Mouse (Mus musculus) gastrocnemius, adult 8-10 months (tissue): ENCODE measurements around the gene Xpo5. TPM values are rescaled to one million over a fixed set of nuclear protein-coding genes. Genes with fewer than 3 reads are reported as not detected.

Source experiments
- DNase-seq, 2 experiments: peaks; one replicate each; pipeline ENCODE4 v3.0.0; 2022; ENCODE audit warnings: low spot score in 2 of 2
- total RNA-seq, 4 experiments: library from RNA; stranded (reverse); gene quantifications; 2 replicates each; pipeline ENCODE4 v1.2.4; 2022

The Xpo5 gene
- 10 to 100 TPM in 2 of 4 experiments, 1 to 10 TPM in 2; 8.0 to 10.3 (median 9.6) TPM for total RNA-seq

DNA sequence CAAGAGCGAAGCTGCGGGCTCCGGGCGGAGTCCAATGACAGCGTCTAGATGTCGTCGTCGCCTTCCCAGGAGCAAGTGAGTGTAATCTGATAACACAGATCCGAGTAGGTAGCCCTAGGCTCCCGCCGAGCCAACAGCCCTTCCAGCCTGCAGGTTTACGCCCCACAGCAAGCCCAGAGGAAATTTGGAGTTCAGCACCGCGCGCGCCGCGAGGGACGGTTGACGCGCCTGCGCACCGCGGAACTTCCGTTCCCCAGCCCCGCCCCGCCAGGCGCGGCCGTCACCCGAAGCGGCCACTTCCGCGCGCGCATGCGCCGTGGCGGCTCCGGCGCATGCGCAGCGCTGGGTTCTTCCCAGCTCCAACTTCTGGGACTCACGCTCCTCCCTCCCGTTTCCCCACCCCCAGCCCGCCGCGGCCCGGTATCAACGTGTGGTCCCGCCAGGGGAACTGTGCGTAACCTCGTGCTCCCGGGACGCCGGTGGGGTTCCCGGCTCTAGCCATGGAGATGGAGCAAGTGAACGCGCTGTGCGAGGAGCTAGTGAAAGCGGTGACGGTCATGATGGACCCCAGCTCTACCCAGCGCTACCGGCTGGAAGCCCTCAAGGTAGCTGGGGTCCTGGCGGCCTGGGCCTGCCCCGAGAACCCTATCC, at the start of gene Xpo5, which contains the start of gene Polh:
Gene Xpo5 (plus strand): TSS at position 362 of the 651 bp plus-strand sequence.
Gene Polh (minus strand): TSS at position 225 of the 651 bp plus-strand sequence.
- peak; percentile 86 to 93 for DNase-seq

DNA sequence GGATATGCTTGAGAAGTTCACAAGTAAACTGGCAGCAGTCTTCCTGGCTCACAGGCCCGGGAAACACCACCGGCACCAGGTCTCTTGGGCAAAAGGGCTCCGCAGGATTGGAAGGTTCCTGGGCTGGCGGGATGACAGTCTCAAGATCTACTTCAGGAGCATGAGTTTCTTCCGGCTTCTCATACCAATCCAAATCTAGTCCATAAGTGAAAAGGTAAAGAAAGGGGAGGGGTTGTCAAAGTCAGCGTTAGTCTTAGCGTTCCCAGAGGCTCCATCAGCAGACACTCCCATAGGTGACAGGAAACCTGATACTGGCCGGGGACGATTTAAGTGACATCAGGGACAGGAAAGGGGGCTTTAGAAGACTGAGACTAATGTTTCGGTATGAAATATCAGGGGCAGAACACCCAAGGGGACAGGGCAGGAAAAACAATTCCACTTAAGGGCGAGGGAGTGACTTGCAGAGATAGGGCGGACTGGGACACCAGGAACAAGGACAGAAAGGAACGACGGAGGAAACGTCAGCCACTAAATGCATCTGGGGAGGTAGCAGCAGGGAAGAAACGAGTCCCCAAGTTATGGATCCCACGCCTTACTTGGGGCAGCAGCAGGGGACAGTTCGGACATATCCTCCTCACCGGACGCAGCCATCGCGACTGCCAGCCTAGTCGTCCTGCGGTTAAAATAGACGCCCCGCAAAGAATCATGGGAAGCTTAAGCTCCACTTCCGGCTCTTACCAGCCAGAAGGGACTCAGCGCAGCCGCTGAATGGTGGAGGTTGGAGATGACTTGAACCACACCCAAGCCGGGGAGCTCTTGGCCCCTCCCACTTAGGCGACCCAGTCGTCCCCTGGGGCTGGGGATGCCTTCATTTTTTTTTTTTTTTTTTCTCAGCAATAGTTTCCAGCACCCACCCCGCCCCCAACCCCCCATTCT, 49.5 kb upstream of the Xpo5 start, which contains the start of gene Mad2l1bp:
Gene Mad2l1bp (minus strand): TSS at position 707 of the 936 bp plus-strand sequence.
- peak; percentile 87 to 90 for DNase-seq

DNA sequence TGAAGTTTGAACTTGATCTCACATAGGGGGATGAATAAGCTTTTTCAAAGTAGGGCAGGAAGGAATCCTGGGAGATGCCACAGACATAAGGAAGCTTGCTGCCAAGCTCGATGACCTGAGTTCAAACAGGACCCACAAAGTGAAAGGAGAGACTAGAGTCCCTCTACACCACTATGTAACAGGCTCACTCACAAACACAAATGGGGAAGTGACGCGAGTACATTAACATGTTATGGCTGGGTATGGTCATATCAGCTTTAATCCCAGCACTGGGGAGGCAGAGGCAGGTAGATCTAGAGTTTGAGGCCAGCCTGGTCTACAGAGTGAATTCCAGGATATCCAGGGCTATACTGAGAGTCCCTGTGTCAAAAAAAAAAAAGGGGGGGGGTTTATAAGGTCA, 48.2 kb upstream of the Xpo5 start:
- no peak for DNase-seq

DNA sequence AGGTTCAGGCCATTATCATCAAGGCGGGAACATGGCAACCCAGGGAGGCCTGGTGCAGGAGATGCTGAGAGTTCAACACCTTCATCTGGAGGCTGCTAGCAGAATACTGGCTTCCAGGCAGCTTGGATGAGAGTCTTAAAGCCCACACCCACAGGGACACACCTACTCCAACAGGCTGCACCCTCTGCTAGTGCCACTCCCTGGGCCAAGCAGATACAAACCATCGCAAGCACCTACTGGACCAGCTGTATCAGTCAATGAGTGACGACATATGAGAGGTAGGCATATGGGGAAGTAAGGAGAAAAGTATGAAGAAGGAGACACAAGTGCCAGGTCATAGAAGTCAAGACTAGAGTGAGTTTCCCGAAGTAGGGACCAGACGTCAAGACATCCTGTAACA, 45.9 kb upstream of the Xpo5 start:
- DNase-seq = no peak

DNA sequence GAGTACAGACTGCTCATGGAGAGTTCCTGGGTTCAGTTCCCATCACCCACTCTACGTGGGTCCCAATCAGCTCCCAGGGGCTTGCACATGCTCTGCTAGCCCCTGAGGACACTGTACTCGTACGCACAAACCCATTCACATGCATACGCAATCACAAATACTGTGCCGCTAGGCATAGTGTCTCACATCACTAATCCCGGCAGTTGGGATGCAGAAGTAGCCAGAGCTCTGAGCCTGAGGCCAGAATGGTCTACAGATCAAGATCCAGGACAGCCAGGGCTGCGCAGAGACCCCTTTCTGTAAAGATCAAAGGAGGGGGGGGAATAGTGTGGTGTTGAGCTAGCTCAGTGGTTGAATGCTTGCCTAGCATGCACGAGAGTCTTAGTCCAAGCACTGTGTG, 45.5 kb upstream of the Xpo5 start:
- no peak for DNase-seq

DNA sequence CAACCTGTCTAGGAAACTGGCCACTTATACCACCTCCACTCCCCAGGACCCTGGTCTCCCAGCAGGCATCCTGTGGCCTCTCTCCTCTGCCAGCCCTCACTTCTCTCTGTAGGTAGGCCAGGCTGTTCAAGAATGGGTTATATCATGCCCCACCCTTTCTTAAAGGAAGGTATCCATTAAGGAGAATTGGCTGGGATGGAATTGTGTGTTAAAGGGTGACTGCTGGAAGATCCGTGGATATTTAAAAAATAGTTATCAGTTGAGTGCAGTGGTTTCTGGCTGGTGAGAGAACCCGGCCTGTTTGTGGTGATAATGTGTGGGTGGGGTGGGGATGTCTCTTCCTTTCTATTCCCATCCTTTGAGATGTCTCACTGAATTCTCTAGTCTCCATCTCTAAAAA, 43.3 kb upstream of the Xpo5 start:
- DNase-seq = no peak

DNA sequence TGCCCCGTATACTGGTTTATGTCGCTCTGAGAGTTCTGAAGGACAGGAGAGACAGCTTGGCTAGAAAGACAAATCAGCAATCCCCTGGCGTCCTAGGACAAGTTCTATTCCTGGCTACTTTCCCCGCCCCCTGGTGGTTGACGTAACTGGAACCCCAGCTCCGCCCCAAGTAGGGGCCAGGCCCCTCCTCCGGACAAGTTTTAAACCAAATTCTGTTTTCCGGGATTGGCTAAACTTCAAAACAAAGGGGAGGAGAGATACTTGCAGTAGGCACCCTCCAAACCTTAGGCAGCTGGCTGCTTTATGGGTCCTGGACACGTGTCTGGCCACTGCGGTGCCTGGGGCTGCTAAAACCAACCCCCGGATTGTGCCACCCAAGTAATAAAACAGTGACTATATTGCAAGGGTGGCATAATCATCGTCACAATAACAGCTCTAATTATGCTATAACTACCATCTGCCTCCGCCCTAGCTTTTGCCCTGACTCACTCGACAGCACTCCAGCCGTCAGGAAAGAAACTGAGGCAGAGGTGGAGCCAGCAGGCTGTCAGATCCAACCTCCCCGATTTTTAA, 42.4 kb upstream of the Xpo5 start:
- DNase-seq = peak; percentile 90 to 92

DNA sequence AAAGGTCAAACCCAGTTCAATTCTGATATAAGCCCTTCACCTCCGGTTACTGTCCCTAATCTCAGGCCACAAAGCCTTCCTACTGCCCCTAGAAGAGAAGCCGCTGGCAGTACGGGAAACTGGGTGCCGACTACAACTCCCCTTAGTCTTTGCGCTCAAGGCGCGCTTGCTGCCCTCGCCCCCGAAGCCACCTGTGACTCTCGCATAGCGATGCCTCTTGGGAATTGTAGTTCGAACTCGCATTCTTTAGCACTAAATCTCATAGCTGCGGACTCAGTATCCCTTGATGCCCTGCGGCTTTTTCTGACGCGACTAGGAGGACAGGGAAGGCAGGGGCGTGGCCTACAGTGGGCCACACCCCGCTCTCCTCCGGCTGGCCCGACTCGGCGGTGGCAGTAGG, 41.9 kb upstream of the Xpo5 start, which contains the start of gene Gtpbp2:
Gene Gtpbp2 (plus strand): TSS at position 347 of the 400 bp plus-strand sequence.
- DNase-seq = peak; percentile 92 to 95

DNA sequence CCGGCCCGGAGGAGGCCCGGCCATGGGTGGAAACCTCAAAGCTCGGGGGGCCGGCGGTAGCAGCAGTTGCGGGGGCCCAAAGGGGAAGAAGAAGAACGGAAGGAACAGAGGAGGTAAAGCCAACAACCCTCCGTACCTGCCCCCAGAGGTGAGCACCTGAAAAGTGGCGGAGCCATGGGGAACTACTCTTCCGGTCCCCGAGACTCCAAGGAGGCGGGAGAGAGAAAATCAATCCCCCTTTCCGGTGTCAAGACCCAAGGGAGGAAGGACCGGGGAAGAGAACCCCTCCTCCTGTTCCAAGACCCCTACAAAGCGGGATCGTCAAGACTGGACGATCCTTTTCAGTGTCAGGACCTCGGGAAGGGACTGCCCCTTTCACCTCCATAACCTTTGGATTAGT, 41.4 kb upstream of the Xpo5 start:
- DNase-seq = no peak

DNA sequence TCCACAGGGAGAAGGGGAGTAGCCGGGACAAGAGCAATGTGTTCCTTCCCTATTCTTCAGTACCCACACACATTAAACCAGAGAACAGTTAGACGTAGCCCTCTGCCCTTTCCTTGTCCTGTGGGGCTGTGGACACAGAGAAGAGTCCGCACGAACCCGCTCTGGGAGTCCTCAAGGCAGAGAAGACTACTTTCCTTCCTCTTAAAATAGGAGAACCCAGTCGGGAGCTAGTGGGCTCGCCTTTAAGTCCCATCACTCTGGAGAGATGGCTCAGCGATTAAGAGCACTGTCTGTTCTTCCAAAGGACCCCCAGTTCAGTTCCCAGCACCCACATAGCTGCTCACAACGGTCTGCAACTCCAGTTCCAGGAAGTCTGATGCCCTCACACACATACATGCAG, 40.9 kb upstream of the Xpo5 start:
- DNase-seq = no peak

DNA sequence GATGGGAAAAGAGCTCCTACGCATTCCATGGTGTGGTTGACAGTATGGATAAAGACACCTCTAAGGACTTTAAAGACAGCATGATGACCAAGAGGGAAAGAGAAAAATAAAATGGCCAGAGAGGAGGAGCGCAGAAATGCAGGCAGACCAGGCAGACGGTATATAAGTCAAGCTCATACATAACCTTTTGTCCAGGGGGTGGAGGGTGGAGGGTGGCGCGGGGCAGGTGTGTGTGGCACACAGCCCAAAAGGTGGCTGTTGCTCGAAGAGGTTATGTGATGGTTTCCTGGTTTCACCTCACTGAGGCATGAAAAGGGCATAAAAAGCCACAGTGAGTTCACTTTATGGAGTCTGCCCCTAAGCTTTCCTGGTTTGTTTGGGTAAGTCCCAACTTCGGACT, 40.0 kb upstream of the Xpo5 start:
- no peak for DNase-seq

DNA sequence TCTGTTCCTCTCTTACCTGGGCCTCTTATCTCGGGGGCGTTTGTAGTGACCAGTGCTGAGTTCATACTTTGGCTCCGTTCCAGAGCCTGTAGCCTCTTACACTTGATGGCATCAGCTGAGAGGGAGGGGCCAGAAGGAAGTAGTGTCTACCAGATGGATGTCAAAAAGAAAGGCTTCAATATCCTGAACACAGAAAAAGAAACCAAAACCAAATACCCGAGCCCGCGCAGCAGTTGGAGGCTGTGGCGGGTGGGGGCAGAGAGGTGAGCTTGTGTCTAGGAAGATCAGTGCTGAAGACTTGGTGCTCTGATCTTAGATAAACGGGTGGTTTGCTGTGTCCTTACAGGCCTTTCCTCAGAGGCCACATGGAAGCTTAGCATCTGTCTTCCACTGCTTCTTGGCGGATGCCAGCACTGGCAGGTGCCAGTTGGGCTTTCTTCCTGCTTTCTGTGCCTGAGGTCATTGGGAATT, 39.6 kb upstream of the Xpo5 start:
- DNase-seq = no peak

DNA sequence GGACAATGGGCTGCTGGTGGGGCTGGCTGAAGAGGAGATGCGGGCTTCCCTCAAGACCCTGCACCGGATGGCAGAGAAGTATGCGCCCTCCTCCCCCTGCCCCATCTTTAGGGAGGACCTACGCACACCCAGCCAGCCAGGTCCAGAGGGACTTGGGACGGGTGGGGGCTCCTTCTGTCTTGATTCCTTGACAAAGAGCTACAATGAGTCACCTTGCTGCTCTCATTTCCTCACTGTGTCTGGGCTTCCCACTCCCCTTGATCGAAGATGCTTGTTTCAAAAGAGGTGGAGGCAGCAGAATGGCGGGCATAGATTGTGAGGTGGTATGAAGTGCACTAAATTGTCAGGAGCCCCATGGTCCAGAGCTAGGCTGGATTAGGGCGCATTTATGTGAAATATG, 38.3 kb upstream of the Xpo5 start:
- DNase-seq = no peak

DNA sequence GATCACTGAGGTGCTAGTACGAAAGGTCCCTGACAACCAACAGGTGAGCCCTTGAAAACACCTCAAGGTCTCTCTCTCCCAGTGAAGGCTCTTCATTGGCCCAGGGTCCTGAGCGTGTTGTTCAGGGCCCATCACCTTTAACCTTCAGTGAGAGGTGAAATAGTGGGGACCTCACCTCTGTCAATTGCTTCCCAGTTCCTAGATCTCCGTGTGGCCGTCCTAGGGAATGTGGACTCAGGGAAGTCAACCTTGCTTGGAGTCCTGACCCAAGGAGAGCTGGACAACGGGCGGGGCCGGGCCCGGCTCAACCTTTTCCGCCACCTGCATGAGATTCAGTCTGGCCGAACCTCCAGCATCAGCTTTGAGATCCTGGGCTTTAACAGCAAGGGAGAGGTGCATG, 37.8 kb upstream of the Xpo5 start:
- DNase-seq = no peak

DNA sequence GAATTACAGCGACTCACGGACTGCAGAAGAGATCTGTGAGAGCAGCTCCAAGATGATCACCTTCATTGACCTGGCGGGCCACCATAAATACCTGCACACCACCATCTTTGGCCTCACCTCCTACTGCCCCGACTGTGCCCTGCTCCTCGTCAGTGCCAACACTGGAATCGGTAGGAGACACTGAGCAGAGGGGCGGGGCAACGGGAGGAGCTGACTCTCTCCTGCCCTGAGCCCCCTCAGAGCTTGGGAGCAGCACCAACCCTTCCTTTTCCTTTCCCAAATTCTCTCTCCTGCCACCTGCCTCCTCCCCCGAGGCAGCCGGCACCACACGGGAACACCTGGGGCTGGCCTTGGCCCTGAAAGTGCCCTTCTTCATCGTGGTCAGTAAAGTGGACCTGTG, 37.1 kb upstream of the Xpo5 start:
- DNase-seq = no peak

DNA sequence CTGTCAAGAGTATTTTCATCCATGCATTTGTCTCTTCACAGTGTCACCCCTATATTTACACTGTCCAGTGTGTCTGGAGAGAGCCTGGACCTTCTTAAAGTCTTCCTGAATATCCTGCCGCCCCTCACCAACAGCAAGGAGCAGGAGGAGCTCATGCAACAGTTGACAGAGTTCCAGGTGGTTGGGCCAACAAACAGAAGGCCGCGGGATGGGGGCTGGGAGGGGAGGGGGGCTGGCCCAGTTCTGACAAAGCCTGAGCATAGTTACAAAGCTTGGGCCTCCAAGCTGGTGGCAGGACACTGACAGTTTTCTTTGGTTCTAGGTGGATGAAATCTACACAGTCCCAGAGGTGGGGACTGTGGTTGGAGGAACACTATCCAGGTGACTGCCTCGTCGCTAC, 36.3 kb upstream of the Xpo5 start:
- DNase-seq = no peak

DNA sequence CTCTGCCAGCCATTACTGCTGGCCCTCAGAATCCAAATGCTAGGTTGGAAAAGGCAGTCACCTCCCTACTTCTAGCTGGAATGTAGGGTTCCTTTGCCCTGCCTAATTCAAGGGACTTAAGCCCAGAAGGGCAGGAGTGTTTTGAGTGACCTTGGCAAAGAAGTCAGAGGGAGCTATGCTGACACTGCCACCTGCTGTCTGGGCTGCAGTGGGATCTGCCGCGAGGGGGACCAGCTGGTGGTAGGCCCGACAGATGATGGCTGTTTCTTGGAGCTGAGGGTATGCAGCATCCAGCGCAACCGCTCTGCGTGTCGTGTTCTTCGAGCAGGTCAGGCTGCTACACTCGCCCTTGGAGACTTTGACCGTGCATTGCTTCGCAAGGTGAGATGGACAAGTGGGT, 35.6 kb upstream of the Xpo5 start:
- peak in 1 of 2 experiments; percentile 34 for DNase-seq

DNA sequence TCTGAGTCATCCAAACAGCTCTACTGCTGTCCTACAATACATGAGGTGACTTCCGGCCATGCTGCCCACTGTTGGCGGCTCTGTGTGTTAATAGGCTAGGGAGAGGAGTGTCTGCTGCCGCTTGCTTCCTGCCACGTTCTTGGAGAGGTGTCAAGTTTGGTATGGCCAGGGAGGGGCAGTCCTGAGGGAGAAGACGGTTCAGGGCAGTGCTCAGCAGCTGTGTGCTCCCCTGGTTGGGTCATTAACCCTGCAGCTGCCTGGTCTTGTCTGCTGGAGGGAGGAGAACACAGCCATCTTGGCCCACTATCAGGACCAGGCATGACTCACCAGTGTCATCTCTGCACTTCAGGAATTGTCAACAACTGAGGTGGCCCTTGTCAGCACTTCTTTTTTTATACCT, 34.3 kb upstream of the Xpo5 start:
- no peak for DNase-seq

DNA sequence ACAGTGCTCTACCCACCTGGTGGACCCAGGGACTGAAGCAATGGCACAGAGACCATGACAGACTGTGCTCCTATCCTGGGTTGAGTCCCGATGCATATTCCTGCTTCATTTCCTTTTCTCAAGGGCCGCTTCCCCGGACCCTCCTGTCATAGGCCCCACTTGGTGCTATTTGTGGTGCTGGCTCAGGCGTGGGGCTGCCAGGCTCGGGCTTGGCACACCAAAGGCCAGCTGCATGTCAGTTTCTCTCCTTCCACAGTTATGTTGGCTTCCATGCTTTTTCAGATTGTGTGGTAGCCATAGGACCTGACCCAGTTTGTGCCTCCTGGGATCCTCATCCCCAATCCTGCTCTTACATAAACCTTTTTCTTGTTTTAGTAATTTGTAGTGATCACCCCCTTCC, 33.8 kb upstream of the Xpo5 start:
- no peak for DNase-seq

DNA sequence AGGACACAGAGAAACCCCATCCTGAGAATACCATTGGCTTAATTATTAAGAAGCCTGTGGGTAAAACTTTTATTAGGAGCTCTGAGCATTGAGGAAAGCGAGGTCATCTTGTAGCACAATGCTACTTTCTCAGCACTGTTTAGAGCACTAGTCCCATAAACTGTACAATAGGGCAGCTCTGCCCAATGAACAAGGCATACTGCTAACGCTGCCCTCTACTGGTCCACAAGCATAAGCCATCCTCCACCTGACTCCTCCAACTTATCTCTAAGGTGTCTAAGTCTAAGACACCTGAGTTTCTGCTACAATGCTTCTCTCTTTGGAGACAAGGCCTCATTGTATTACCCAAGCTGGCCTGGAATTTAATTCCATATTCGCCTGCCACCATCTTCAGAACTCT, 32.0 kb upstream of the Xpo5 start:
- no peak for DNase-seq

DNA sequence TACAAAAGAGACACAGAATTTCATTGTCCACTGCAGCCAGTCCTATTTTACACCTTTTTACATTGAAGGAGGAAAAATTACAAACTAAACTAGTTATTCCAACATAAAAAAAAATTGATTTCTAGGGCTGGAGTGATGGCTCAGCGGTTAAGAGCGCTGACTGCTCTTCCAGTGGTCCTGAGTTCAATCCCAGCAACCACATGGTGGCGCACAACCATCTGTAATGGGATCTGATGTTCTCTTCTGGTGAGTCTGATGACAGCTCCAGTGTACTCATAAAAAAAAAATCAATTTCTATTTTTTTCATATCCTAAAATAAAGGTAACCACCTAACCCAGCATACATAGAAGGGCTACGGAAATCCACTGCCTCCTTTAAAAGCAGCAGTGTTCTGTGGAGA, 20.3 kb upstream of the Xpo5 start:
- DNase-seq = no peak

DNA sequence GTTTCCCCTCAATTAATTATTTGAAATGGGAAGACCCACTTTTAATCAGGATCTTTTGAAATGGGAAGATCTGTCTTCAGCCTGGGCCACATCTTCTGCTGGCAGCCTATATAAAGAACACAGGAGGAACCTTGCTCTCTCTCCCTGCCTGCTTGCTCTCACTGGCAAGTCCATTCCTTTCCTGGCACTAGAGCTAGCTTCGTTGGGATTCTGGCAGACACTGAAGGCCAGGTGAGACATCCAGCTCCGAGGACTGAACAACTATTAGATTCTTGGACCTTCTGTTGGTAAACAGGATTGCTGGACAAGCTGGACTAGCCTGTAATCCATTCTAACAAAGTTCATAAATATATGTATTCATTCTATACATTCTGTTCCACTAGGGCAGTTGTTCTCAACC, 13.8 kb upstream of the Xpo5 start:
- no peak for DNase-seq
